In genomic region chrX:164179746-164180145, GRCm38 (mm10) we compare ENCODE assay signal across 8 mouse cellular contexts. TPM values are rescaled to one million over a fixed set of nuclear protein-coding genes. Genes with fewer than 3 reads are reported as not detected.
DNase-seq lines count a peak whose midpoint lies in the region; TF ChIP-seq lines count a peak whose summit lies in the region.

No protein-coding gene starts in this region.

- no peak overlapping the region for H3K9ac ChIP-seq in liver, adult 2 months (ENCODE audit: low read depth, low read length)

- no peaks in the 10 kb centered on the region for H3K4me1 ChIP-seq in liver, adult 2 months (ENCODE audit: control insufficient read depth, insufficient read depth, low read length)

- TF ChIP-seq CTCF in liver, adult 2 months (IDR thresholded peaks at IDR 0.05; ENCODE audit: low read depth, low read length): no peak

- no peak for TF ChIP-seq POLR2A in liver, adult 2 months (IDR thresholded peaks at IDR 0.05; ENCODE audit: extremely low read depth, insufficient read depth, low read length)

- no peak overlapping the region for H3K27ac ChIP-seq in liver, adult 2 months (replicated peaks; ENCODE audit: insufficient read depth, low read depth, low read length)

- no peaks in the 10 kb centered on the region for H3K27me3 ChIP-seq in liver, adult 2 months (ENCODE audit: control insufficient read depth, insufficient read depth, low read length)

- DNase-seq in CD4-positive, CD25-positive, alpha-beta regulatory T cell, adult 2 months (ENCODE audit: low read depth, low spot score): peak; percentile 51
- DNase-seq in Muller cell, postnatal 12 days (ENCODE audit: inconsistent ontology term): peak; percentile 41
- peak; percentile 18 for DNase-seq in cerebellum, adult 9-11 months
- DNase-seq in frontal cortex, postnatal 25 days (ENCODE audit: low spot score in 2 of 2): peak; percentile 5 to 34
- peak; percentile 62 for DNase-seq in kidney, postnatal 10 days
- peak; percentile 22 for DNase-seq in liver, adult 2 months (ENCODE audit: extremely low read depth, low read depth, low spot score)
- DNase-seq in neural tube, embryonic 10.5 days (ENCODE audit: extremely low spot score, low spot score): peak; percentile 16
- peak; percentile 17 to 34 for DNase-seq in urinary bladder, postnatal 36 days (ENCODE audit: low spot score in 2 of 2)

- no peaks in the 10 kb centered on the region for H3K79me2 ChIP-seq in liver, adult 2 months (ENCODE audit: control insufficient read depth, insufficient read depth, low read length)

- no peaks in the 10 kb centered on the region for H3K36me3 ChIP-seq in liver, adult 2 months (ENCODE audit: control insufficient read depth, insufficient read depth, low read length)

- H3K4me3 ChIP-seq in liver, adult 2 months (ENCODE audit: insufficient read depth, low read depth, low read length): no peak overlapping the region

- whole genome bisulfite sequencing in liver, adult 2 months: 2% methylated on average over 3 of the region's 3 CpGs

RNA-seq across cellular contexts. Expression of gene Ace2, which starts 40.6 kb away (rescaled TPM):
- 0.18 and 0.47 TPM in 2 replicates for total RNA-seq in liver, adult 2 months (2014; rRNA removed)
- 0.10 and 0.23 TPM in 2 replicates for polyA plus RNA-seq in liver, adult 2 months (2012; rRNA removed)
